17 mouse cellular contexts compared by ENCODE assay signal in genomic region chr13:9973742-9974321, GRCm38 (mm10).
"Had no signal": no experiment of that assay in that cellular context is flagged by ENCODE, and none has a peak within 500 bp of the region (broad histone marks: within the 10 kb centered on the region; RNA-seq: fewer than 3 reads in every experiment).

No protein-coding gene starts in this region.

- H3K4me1 ChIP-seq: limb, embryonic 13.5 days; megakaryocyte, embryonic 14.5 days; stomach, embryonic 15.5 days had no signal

- H3K4me2 ChIP-seq: limb, embryonic 13.5 days; neural tube, embryonic 15.5 days; stomach, embryonic 15.5 days had no signal

- H3K27ac ChIP-seq: layer of hippocampus, adult 2 months; limb, embryonic 13.5 days; liver, embryonic 14.5 days; neural tube, embryonic 15.5 days; stomach, embryonic 15.5 days had no signal

- H3K9me3 ChIP-seq: limb, embryonic 13.5 days; megakaryocyte, embryonic 14.5 days; neural tube, embryonic 15.5 days; stomach, embryonic 15.5 days had no signal

- H3K4me3 ChIP-seq: layer of hippocampus, adult 2 months; limb, embryonic 13.5 days; megakaryocyte, embryonic 14.5 days; myocyte; neural tube, embryonic 15.5 days; stomach, embryonic 15.5 days had no signal

- H3K36me3 ChIP-seq: limb, embryonic 13.5 days; neural tube, embryonic 15.5 days; stomach, embryonic 15.5 days had no signal

- H3K9ac ChIP-seq: limb, embryonic 13.5 days; liver, embryonic 14.5 days; neural tube, embryonic 15.5 days; stomach, embryonic 15.5 days had no signal

- H3K27me3 ChIP-seq: limb, embryonic 13.5 days; neural tube, embryonic 15.5 days; stomach, embryonic 15.5 days had no signal

- ATAC-seq: lung, postnatal 0 days had no signal

- DNase-seq: kidney, adult 18-20 months; kidney, postnatal 10 days; kidney, postnatal 4 days; left cerebral cortex, postnatal 4 days; lung, adult 2 months; lung, postnatal 36 days; right cerebral cortex, postnatal 14 days; thymus, adult 2 months; thymus, postnatal 25 days had no signal
